Mouse (Mus musculus) heart, adult 2 months (tissue): ENCODE results near the gene Tmem120a. TPM values are rescaled to one million over a fixed set of nuclear protein-coding genes. Genes with fewer than 3 reads are reported as not detected.
A peak's percentile ranks its signal among the peaks of the same experiment; 100 is the strongest.

Source experiments
- DNase-seq, 2 experiments: peaks; one replicate each; pipeline ENCODE4 v3.0.0; 2021
- H3K27ac ChIP-seq: fragments of 200-600 bp; 2 replicates; pipeline ENCODE4 v1.8.1; 2022
- H3K27me3 ChIP-seq: fragments of 200-500 bp; 2 replicates; pipeline ENCODE4 v1.6.1; 2012; ENCODE audit warnings: mild to moderate bottlenecking, low read length, inconsistent platforms, mixed read lengths; ENCODE audit not compliant: control insufficient read depth, insufficient read depth
- H3K36me3 ChIP-seq: fragments of 200-500 bp; 2 replicates; pipeline ENCODE4 v1.6.1; 2012; ENCODE audit warnings: low read length, inconsistent platforms; ENCODE audit not compliant: control insufficient read depth, insufficient read depth
- H3K4me1 ChIP-seq: fragments of 200-500 bp; 2 replicates; pipeline ENCODE4 v1.6.1; 2011; ENCODE audit warnings: low read length; ENCODE audit not compliant: control insufficient read depth, insufficient read depth
- H3K4me3 ChIP-seq: fragments of 200-600 bp; 2 replicates; pipeline ENCODE4 v1.8.1; 2022
- H3K79me2 ChIP-seq: fragments of 200-500 bp; replicated peaks from 2 replicates; pipeline ENCODE4 v1.6.1; 2012; ENCODE audit warnings: mild to moderate bottlenecking, inconsistent platforms, low read length, moderate library complexity, mixed read lengths; ENCODE audit not compliant: control insufficient read depth, insufficient read depth
- H3K9ac ChIP-seq: fragments of 200-500 bp; 2 replicates; pipeline ENCODE4 v1.6.1; 2012; ENCODE audit warnings: low read depth, mild to moderate bottlenecking, control low read depth, inconsistent platforms, low read length, mixed read lengths
- CTCF ChIP-seq: fragments of 200-600 bp; IDR thresholded peaks from 2 replicates; pipeline ENCODE4 v1.8.1; 2022; ENCODE audit warnings: antibody characterized with exemption, mild to moderate bottlenecking, moderate library complexity
- EP300 ChIP-seq: fragments of 200-500 bp; IDR thresholded peaks from 2 replicates; pipeline ENCODE4 v1.6.1; 2011; ENCODE audit warnings: low read depth, low read length, control low read depth; ENCODE audit not compliant: insufficient read depth
- POLR2A ChIP-seq: fragments of 200-500 bp; IDR thresholded peaks from 2 replicates; pipeline ENCODE4 v1.6.1; 2011; ENCODE audit warnings: mild to moderate bottlenecking, low read depth, low read length, control low read depth; ENCODE audit not compliant: insufficient read depth
- WGBS: fragments of 180-500 bp; shearing (Covaris S2); methylation state at CpG from one replicate; pipeline ENCODE4 v1.1.7; 2018; 5-methylcytosine and 5-hydroxymethylcytosine counted together
- intact Hi-C: fragments of 180-260 bp; cut with DNase I; formaldehyde crosslinking; loops from one replicate; pipeline ENCODE4 v1.15.1; 2025
- microRNA-seq, 2 experiments: library from miRNA; unstranded; fragments of <30 nt; microRNA quantifications; one replicate each; pipeline ENCODE4 v1.2.0; 2021
- polyA plus RNA-seq: library from polyadenylated mRNA; depleted of rRNA; stranded (reverse); fragments of >200 nt; gene quantifications from 2 replicates; pipeline ENCODE4 v1.2.3, GENCODE M21; 2012; rRNA removed
- total RNA-seq, 2 experiments: library from RNA; stranded (reverse); gene quantifications; 2 replicates each; pipeline ENCODE4 v1.2.3; 2021

Tmem120a gene
- total and polyA plus RNA-seq, 3 experiments: 13.6 to 27.3 (median 19.3) TPM

DNA sequence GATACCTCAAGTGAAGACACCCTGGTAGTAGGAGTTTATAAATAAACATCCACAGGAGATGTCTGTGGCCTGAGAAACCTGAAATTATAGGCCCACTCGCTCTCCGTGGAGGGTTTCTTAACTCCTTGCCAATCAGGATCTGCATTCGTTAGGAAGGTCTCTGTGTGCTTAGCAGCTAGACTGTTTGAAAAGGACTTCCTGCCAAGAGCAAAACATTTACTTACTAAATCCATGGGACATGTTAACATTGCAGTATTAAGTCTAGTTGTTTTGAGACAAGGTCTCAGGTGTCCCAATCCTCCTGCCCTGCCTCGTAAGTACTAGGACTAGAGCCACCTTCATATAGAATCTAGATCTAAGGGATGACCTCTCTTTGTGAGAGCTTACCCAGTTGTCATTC lies 53.0 kb downstream of the Tmem120a start:
- H3K4me3 ChIP-seq: no peak overlapping the region
- intact Hi-C loops: loop anchor here (2.0 kb wide), 1 partner anchor 16 kb away; no protein-coding TSS in a partner anchor
- 66% methylated on average over 4 of the region's 4 CpGs for WGBS
- no peak overlapping the region for H3K27ac ChIP-seq
- H3K4me1 ChIP-seq: peaks cover 6% of the 10 kb centered on the region
- H3K36me3 ChIP-seq: peaks cover 4% of the 10 kb centered on the region
- no peak for DNase-seq
- H3K27me3 ChIP-seq: no peaks in the 10 kb centered on the region
- TF ChIP-seq EP300: no peak
- H3K9ac ChIP-seq: no peak overlapping the region
- peaks cover 3% of the 10 kb centered on the region for H3K79me2 ChIP-seq

DNA sequence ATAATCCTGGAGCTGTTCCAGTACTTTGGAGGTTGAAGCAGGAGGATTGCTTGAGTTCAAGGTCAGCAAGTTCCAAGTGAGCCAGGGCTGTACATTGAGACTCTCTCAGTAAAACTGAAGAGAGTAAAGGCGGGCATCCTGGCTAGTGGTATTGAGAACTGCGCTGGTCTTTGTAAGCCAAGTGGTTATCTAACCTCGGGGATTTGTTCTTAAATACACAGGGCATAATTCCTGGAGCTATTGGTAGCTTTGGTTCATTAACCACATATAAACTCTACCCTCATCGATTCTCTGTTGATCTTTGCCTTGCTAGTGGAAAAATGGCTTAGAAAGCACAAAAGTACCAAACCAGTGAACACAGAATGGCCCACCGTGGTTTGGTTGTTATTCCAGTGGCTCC lies 53.8 kb downstream of the Tmem120a start:
- H3K4me1 ChIP-seq: peaks cover 6% of the 10 kb centered on the region
- 0 out of 2 replicates have a peak overlapping the region, but pooled peaks have one; percentile 23 for H3K4me3 ChIP-seq
- no peak for DNase-seq
- WGBS: 80% methylated on average over 5 of the region's 5 CpGs
- no peaks in the 10 kb centered on the region for H3K27me3 ChIP-seq
- H3K36me3 ChIP-seq: peaks cover 4% of the 10 kb centered on the region
- intact Hi-C loops: loop anchor here (2.0 kb wide), 1 partner anchor 16 kb away; no protein-coding TSS in a partner anchor
- peaks cover 3% of the 10 kb centered on the region for H3K79me2 ChIP-seq
- H3K27ac ChIP-seq: peak overlapping the region; percentile 18; the same call in 1 of the 2 replicates
- peak overlapping the region; percentile 38; the same call in 1 of the 2 replicates for H3K9ac ChIP-seq
- TF ChIP-seq POLR2A (no peak), EP300 (no peak), CTCF (no peak)

Small RNA genes lying within 50 kb of the gene (microRNA-seq; reads per million reads assigned to microRNA genes)
- gene Mir7034: 0 to 0.77 reads per million in 2 experiments

Other genes starting within 250 kb of the Tmem120a start
- gene Hip1, start 199.3 kb downstream of the Tmem120a start, total RNA-seq: 10 to 100 TPM; 25.0 to 29.6 TPM
- 22.2 and 34.4 TPM in 2 replicates for gene Hip1, start 199.3 kb downstream of the Tmem120a start, polyA plus RNA-seq
- gene Ccl26, start 180.9 kb downstream of the Tmem120a start, total RNA-seq: not detected
- gene Ccl26, start 180.9 kb downstream of the Tmem120a start, polyA plus RNA-seq: not detected in 2 replicates
- gene Ccl24, start 171.4 kb downstream of the Tmem120a start, total RNA-seq: 1 to 10 TPM; 2.6 TPM
- gene Ccl24, start 171.4 kb downstream of the Tmem120a start, polyA plus RNA-seq: 3.2 and 4.3 TPM in 2 replicates
- gene Rhbdd2, start 111.8 kb downstream of the Tmem120a start, total RNA-seq: 10 to 100 TPM; 18.2 to 23.9 TPM
- 23.0 and 27.6 TPM in 2 replicates for gene Rhbdd2, start 111.8 kb downstream of the Tmem120a start, polyA plus RNA-seq
- gene Por, start 74.4 kb downstream of the Tmem120a start, total RNA-seq: 10 to 100 TPM; 63.0 to 77.4 TPM
- 76.7 and 93.6 TPM in 2 replicates for gene Por, start 74.4 kb downstream of the Tmem120a start, polyA plus RNA-seq
- gene Styxl1, start 33.9 kb upstream of the Tmem120a start, total RNA-seq: not detected
- gene Styxl1, start 33.9 kb upstream of the Tmem120a start, polyA plus RNA-seq: 0.20 TPM in 1 of 2 replicates, not detected in the other
- gene Mdh2, start 34.0 kb upstream of the Tmem120a start, total RNA-seq: 1,000 to 10,000 TPM; 1,645 to 1,928 TPM
- gene Mdh2, start 34.0 kb upstream of the Tmem120a start, polyA plus RNA-seq: 2,909 and 3,459 TPM in 2 replicates
- gene Srrm3, start 62.4 kb upstream of the Tmem120a start, total RNA-seq: not detected
- gene Srrm3, start 62.4 kb upstream of the Tmem120a start, polyA plus RNA-seq: not detected in 2 replicates
- 100 to 1,000 TPM; 434 to 446 TPM for gene Hspb1, start 143.5 kb upstream of the Tmem120a start, total RNA-seq
- gene Hspb1, start 143.5 kb upstream of the Tmem120a start, polyA plus RNA-seq: 427 and 635 TPM in 2 replicates
- gene Ywhag, start 190.2 kb upstream of the Tmem120a start, total RNA-seq: 100 to 1,000 TPM; 275 to 304 TPM
- 99.0 and 116 TPM in 2 replicates for gene Ywhag, start 190.2 kb upstream of the Tmem120a start, polyA plus RNA-seq
- gene Ssc4d, start 230.1 kb upstream of the Tmem120a start, total RNA-seq: under 1 TPM; 0.09 to 0.21 TPM
- 1.0 and 1.6 TPM in 2 replicates for gene Ssc4d, start 230.1 kb upstream of the Tmem120a start, polyA plus RNA-seq
- gene Zp3, start 235.7 kb upstream of the Tmem120a start, total RNA-seq: not detected
- not detected in 2 replicates for gene Zp3, start 235.7 kb upstream of the Tmem120a start, polyA plus RNA-seq